Mouse (Mus musculus) kidney, adult 2 months (tissue): ENCODE results near the gene Map3k9. TPM values are rescaled to one million over a fixed set of nuclear protein-coding genes. Genes with fewer than 3 reads are reported as not detected.

Experiments
- DNase-seq: peaks from one replicate; pipeline ENCODE4 v3.0.0; 2021
- H3K27ac ChIP-seq: fragments of 200-500 bp; 2 replicates; pipeline ENCODE4 v1.5.1; 2012; ENCODE audit warnings: low read depth, low read length, control low read depth, inconsistent platforms; ENCODE audit not compliant: insufficient read depth
- H3K27me3 ChIP-seq: fragments of 200-500 bp; replicated peaks from 2 replicates; pipeline ENCODE4 v1.6.1; 2012; ENCODE audit warnings: mild to moderate bottlenecking, moderate library complexity, low read length, inconsistent platforms; ENCODE audit not compliant: control insufficient read depth, insufficient read depth
- H3K36me3 ChIP-seq: fragments of 200-500 bp; 2 replicates; pipeline ENCODE4 v1.6.1; 2012; ENCODE audit warnings: mild to moderate bottlenecking, moderate library complexity, low read length, inconsistent platforms; ENCODE audit not compliant: control insufficient read depth, insufficient read depth
- H3K4me1 ChIP-seq: fragments of 200-500 bp; 2 replicates; pipeline ENCODE4 v1.6.1; 2011; ENCODE audit warnings: low read length; ENCODE audit not compliant: control insufficient read depth, insufficient read depth
- H3K4me3 ChIP-seq: fragments of 200-500 bp; 2 replicates; pipeline ENCODE4 v1.5.1; 2011; ENCODE audit warnings: mild to moderate bottlenecking, low read depth, low read length, control low read depth; ENCODE audit not compliant: insufficient read depth
- CTCF ChIP-seq: fragments of 200-500 bp; conservative IDR thresholded peaks from 2 replicates; pipeline ENCODE4 v1.5.1; 2011; ENCODE audit warnings: low read depth, mild to moderate bottlenecking, control low read depth, low read length, moderate library complexity, mixed read lengths; ENCODE audit not compliant: insufficient read depth, insufficient read length
- POLR2A ChIP-seq: fragments of 200-500 bp; IDR thresholded peaks from one replicate; pipeline ENCODE4 v1.6.1; 2011; ENCODE audit warnings: low read depth, low read length, control low read depth
- WGBS: fragments of 180-500 bp; shearing (Covaris S2); methylation state at CpG from one replicate; pipeline ENCODE4 v1.1.7; 2018; 5-methylcytosine and 5-hydroxymethylcytosine counted together
- polyA plus RNA-seq: library from polyadenylated mRNA; depleted of rRNA; stranded (reverse); fragments of >200 nt; gene quantifications from 2 replicates; pipeline ENCODE4 v1.2.3, GENCODE M21; 2012

Map3k9 gene
- polyA plus RNA-seq, 1 experiment: 3.9 TPM

DNA sequence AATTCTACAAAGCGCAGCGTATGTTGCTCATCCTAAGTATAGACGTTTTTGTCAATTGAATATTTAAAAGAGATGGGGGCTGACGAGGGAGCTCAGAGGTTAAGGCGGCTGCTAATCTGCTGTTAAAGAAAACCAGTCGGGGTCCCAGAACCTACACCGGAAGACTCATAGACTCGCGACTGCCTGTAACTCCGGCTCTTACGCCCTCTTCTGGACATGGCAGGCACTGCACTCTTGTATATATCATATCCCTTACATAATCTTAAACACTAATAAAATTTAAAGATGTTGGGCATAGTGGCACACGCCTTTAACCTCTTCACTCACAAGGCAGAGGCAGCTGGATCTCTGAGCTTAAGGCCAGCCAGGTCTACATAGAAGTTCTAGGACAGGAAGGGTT lies 6.3 kb upstream of the Map3k9 start:
- WGBS: 57% methylated on average over 12 of the region's 12 CpGs

DNA sequence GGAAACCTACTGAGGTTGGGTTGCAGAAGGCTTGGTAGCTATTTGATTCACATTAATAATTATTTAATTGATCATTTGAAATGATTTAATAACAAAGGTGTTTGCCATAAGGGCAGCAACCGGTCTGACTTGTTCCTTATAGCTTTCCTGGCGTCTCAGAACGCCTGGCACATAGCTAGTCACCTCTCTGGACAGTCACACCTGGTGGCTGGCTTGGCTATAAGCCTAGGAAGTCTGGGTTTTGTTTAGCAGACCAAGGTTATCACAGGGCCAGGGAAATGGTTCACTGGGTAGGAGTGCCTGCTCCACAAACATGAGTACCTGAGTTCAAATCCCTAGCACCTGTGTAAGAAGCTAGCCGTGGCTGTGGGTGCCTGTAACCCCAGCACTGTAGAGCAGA lies 2.3 kb upstream of the Map3k9 start:
- H3K36me3 ChIP-seq: no peaks in the 10 kb centered on the region
- no peak overlapping the region for H3K4me3 ChIP-seq
- H3K27ac ChIP-seq: no peak overlapping the region
- WGBS: 64% methylated on average over 4 of the region's 4 CpGs
- DNase-seq: peak; percentile 48
- no peaks in the 10 kb centered on the region for H3K27me3 ChIP-seq
- H3K4me1 ChIP-seq: no peaks in the 10 kb centered on the region
- no peak for TF ChIP-seq CTCF
- TF ChIP-seq POLR2A: no peak

More for the DNA sequence above, 6.3 kb upstream of the Map3k9 start:
- Histone ChIP-seq H3K27me3 (no peaks in the 10 kb centered on the region), H3K27ac (no peak overlapping the region), H3K4me3 (no peak overlapping the region), H3K36me3 (no peaks in the 10 kb centered on the region), H3K4me1 (no peaks in the 10 kb centered on the region)
- DNase-seq: no peak
- TF ChIP-seq POLR2A (no peak), CTCF (0 out of 2 replicates have a peak, but pooled peaks have one; percentile 18)

DNA sequence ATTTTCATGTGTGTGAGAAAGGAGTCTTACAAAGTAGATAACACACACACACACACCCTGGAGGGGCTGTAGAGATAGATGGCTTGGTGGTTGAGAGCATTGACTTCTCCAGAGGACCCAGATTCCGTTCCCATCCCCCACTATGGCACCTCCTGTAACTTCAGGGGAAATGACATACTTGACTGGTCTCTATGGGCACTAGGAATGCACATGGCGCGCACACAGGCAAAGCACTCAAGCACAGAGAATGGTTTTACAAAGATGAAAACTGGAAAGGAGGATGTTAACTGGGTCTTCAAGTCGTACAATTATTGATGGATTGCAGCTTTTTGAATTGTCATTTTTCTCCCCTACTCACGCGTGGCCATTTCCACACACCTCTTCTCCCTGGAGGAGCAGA lies 1.6 kb upstream of the Map3k9 start:
- H3K36me3 ChIP-seq: no peaks in the 10 kb centered on the region
- WGBS: 77% methylated on average over 6 of the region's 6 CpGs
- H3K4me1 ChIP-seq: no peaks in the 10 kb centered on the region
- H3K27ac ChIP-seq: no peak overlapping the region
- H3K27me3 ChIP-seq: no peaks in the 10 kb centered on the region
- no peak overlapping the region for H3K4me3 ChIP-seq
- TF ChIP-seq CTCF (no peak), POLR2A (no peak)
- no peak for DNase-seq

DNA sequence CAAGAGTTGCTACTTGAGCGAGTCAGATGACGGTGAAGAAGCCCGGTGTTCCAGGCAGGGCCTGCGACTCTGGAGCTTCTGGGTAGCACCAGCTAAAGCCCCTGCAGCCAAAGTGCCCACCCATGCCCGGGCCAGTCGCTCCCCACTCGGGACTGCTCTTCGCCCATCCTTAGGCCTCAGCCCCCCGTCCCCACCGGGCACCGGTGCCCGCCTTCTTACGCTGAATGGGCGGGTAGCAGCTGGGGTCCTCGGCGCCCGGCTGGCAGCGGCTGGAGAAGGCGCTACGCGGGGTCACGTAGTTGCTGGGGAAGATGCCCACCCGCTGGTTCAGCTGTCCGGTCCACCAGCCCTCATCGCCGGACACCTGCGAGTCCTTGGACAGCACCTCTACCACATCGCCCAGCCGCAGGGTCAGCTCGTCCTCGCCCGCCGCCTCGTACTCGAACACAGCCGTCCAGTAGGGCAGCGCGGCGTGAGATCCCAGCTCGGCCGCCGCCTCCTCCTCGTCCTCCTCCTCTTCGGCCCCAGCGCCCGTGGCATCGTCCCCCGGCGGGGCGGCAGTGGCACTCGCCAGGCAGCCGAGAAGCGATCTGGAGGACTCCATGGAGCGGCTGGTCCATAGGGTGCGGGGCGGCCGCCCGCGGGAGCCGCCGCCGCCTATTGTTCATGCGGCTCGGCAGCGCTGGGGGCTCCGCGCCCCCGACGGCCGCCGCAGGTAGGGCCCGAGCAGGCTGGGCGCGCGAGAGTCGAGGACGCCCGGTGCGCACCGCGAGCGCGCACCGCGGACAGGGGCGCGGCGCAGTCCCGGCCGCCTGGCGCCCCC lies 493 bp downstream of the Map3k9 start:
- Histone ChIP-seq H3K27ac (peak overlapping the region; percentile 5; the same call in 1 of the 2 replicates), H3K4me3 (peak overlapping the region; percentile 65), H3K36me3 (no peaks in the 10 kb centered on the region), H3K27me3 (no peaks in the 10 kb centered on the region), H3K4me1 (no peaks in the 10 kb centered on the region)
- peak; percentile 41 for DNase-seq
- TF ChIP-seq CTCF (no peak), POLR2A (no peak)
- 1% methylated on average over 80 of the region's 91 CpGs for WGBS

DNA sequence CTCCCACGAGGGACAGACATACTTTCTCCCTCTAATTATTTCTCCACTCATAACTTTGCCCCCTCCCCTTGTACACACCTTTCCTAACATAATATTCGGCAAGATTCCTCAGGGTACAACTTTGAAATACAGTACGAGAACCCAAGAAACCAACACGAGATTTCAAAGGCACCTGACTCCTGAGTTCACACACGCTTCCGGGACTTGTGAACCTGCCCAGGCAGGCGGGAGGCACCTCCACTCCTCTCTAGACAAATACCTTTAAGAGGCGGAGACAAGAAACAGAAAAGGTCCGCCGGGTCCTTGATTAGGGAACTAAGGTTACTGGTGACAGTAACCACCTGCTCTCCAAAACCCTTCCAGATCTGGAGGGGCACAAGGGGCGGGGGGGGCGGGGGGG lies 1.1 kb downstream of the Map3k9 start:
- no peaks in the 10 kb centered on the region for H3K36me3 ChIP-seq
- TF ChIP-seq CTCF (no peak), POLR2A (no peak)
- no peaks in the 10 kb centered on the region for H3K4me1 ChIP-seq
- no peaks in the 10 kb centered on the region for H3K27me3 ChIP-seq
- peak; percentile 74 for DNase-seq
- peak overlapping the region; percentile 65 for H3K4me3 ChIP-seq
- H3K27ac ChIP-seq: no peak overlapping the region
- WGBS: 5% methylated on average over 12 of the region's 12 CpGs

DNA sequence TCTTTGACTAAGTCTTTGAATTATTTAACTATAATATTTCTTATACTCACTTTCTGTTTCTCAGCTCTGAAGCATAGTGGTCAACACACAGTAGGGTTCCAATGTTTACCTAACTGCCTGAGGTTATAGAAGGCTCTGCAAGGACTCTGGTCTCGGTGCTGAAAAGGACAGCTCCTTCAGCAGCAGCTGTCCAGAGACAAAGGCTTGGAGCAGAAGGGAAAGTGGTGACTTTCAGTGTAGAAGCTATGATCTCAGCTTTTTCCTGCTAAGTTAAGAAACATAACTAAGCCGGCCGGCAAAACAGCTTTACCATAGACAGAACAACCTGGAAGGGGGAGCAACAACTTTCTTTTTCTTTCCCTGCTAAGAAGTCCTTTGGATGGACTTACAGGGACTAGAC lies 4.8 kb downstream of the Map3k9 start:
- no peak for TF ChIP-seq POLR2A
- no peak for TF ChIP-seq CTCF
- H3K36me3 ChIP-seq: no peaks in the 10 kb centered on the region
- no peak overlapping the region for H3K4me3 ChIP-seq
- H3K27me3 ChIP-seq: no peaks in the 10 kb centered on the region
- no peak for DNase-seq
- 28% methylated on average over 3 of the region's 3 CpGs for WGBS
- H3K4me1 ChIP-seq: no peaks in the 10 kb centered on the region
- H3K27ac ChIP-seq: no peak overlapping the region

DNA sequence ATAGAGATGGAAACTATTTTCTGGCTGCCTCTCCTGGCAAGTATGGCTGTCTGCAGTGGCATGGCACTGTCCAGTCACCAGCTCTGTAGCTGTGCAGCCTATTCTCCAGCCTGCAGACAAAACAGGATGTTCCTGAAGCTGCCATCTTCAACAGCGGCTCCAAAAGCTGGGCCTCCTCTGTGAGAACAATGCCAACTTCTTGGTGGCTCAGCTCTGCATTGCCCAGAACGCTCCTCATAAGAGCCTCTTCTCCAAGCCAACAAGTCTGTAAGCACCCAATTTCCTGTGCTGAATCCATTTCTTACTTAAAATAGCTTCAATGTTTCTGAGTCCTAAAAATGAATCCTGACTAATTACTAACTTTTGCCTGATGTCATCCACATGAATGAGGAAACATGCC lies 5.3 kb downstream of the Map3k9 start:
- Histone ChIP-seq H3K4me3 (no peak overlapping the region), H3K4me1 (no peaks in the 10 kb centered on the region), H3K36me3 (no peaks in the 10 kb centered on the region), H3K27me3 (no peaks in the 10 kb centered on the region), H3K27ac (no peak overlapping the region)
- 87% methylated on average over 2 of the region's 2 CpGs for WGBS
- TF ChIP-seq POLR2A: no peak
- no peak for TF ChIP-seq CTCF
- no peak for DNase-seq

DNA sequence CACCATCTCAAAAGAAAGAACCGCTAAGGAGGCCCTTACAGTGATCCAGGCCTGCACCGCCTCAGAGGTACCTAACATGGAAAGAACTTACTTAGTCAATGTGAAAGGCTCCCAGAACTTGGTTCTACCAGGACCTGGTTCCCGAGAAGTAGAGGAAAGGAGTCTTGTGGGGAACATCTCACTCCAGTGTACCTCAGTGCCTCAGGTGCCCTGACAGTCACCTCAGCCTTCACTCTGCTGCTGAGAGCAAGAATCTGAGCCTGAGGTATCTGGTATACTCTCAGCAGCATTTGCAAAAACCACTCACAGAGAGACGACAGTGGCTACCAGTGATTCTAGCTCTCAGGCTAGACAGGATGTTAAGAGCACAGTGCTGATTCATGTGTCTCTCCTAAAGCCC lies 6.8 kb downstream of the Map3k9 start:
- TF ChIP-seq POLR2A: no peak
- no peak for TF ChIP-seq CTCF
- WGBS: 85% methylated on average over 4 of the region's 4 CpGs

More for the DNA sequence above, 6.8 kb downstream of the Map3k9 start:
- no peak for DNase-seq
- Histone ChIP-seq H3K36me3 (no peaks in the 10 kb centered on the region), H3K27ac (no peak overlapping the region), H3K27me3 (no peaks in the 10 kb centered on the region), H3K4me1 (no peaks in the 10 kb centered on the region), H3K4me3 (no peak overlapping the region)
